Mouse (Mus musculus) limb, embryonic 13.5 days (tissue): Measurements from ENCODE around the gene Nfyb. TPM values are rescaled to one million over a fixed set of nuclear protein-coding genes. Genes with fewer than 3 reads are reported as not detected.

Experiments used
- ATAC-seq: fragments of 200-750 bp; cut with Nextera tagmentation; 2 replicates; pipeline ENCODE4 v1.8.0; 2017; ENCODE audit warnings: low read depth, moderate number of reproducible peaks, moderate TSS enrichment; ENCODE audit not compliant: low FRiP score
- H3K27ac ChIP-seq: fragments of 300-500 bp; sonication (generic); 2 replicates; pipeline ENCODE4 v1.5.1; 2015; ENCODE audit warnings: inconsistent platforms, mild to moderate bottlenecking, moderate library complexity
- H3K27me3 ChIP-seq: fragments of 300-500 bp; sonication (generic); 2 replicates; pipeline ENCODE4 v1.6.1; 2015; ENCODE audit warnings: mild to moderate bottlenecking, inconsistent platforms
- H3K36me3 ChIP-seq: fragments of 300-500 bp; sonication (generic); 2 replicates; pipeline ENCODE4 v1.6.1; 2015; ENCODE audit warnings: inconsistent platforms, mild to moderate bottlenecking, moderate library complexity
- H3K4me1 ChIP-seq: fragments of 300-500 bp; sonication (generic); 2 replicates; pipeline ENCODE4 v1.6.1; 2015; ENCODE audit warnings: inconsistent platforms
- H3K4me2 ChIP-seq: fragments of 300-500 bp; sonication (generic); replicated peaks from 2 replicates; pipeline ENCODE4 v1.6.1; 2015; ENCODE audit warnings: inconsistent platforms, mild to moderate bottlenecking, moderate library complexity
- H3K4me3 ChIP-seq: fragments of 300-500 bp; sonication (generic); 2 replicates; pipeline ENCODE4 v1.5.1; 2015; ENCODE audit warnings: moderate library complexity, mild to moderate bottlenecking, inconsistent platforms
- H3K9ac ChIP-seq: fragments of 300-500 bp; sonication (generic); 2 replicates; pipeline ENCODE4 v1.6.1; 2015; ENCODE audit warnings: mild to moderate bottlenecking, inconsistent platforms
- H3K9me3 ChIP-seq: fragments of 300-500 bp; sonication (generic); 2 replicates; pipeline ENCODE4 v1.6.1; 2016; ENCODE audit warnings: inconsistent platforms
- WGBS: fragments of 180-500 bp; shearing (Covaris S2); methylation state at CpG from one replicate; pipeline ENCODE4 v1.1.7; 2015; 5-methylcytosine and 5-hydroxymethylcytosine counted together
- polyA plus RNA-seq: library from polyadenylated mRNA; unstranded; fragments of >200 nt; fragmentation: Nextera tagmentation; extraction: Ambion mirVana; gene quantifications from 2 replicates; pipeline ENCODE4 v1.2.1, GENCODE M21; 2015

Nfyb gene
- polyA plus RNA-seq, 1 experiment from 2014 or later, result 53.4 TPM

DNA sequence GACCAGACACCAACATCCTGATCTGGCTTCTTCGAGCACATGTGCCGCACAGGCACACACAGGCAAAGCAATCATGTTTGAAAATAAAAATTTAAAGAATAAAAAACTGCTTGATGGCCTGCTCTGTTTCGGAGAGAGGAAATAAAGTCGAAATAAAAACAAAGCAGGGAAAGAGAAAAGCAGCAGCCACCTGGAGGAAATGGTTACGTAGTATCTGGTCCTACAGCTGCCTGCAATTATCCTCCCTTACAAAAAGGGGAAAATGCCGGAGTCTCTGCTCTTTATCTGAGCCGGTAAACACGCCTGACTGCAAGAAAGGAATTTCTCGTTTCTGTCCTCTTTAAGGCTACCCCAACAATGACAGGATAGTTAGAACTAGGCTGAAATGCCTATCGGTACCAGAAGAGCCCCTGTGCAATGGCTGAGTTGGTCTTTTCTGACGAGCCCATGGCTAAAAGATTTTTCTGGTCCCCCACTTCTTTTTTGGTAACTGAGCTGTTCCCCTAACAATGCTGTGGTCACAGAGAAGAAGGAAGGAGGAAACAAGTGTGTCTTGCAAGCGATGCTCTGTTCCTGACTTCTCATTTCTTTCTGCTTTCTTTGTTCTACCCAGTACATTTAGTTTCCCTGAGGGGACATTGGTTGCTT, 32.7 kb upstream of the Nfyb start:
- no peak overlapping the region for H3K4me3 ChIP-seq
- peak overlapping the region; percentile 14; the same call in 1 of the 2 replicates for H3K4me2 ChIP-seq
- WGBS, result 33% methylated on average over 12 of the region's 12 CpGs
- ATAC-seq, result peak; percentile 48; the same call in 1 of the 2 replicates
- peaks cover 19% of the 10 kb centered on the region for H3K4me1 ChIP-seq
- H3K9me3 ChIP-seq, result no peaks in the 10 kb centered on the region
- H3K27me3 ChIP-seq, result no peaks in the 10 kb centered on the region
- H3K36me3 ChIP-seq, result no peaks in the 10 kb centered on the region
- H3K27ac ChIP-seq, result peak overlapping the region; percentile 58
- H3K9ac ChIP-seq, result no peak overlapping the region; the same call in 1 of the 2 replicates

DNA sequence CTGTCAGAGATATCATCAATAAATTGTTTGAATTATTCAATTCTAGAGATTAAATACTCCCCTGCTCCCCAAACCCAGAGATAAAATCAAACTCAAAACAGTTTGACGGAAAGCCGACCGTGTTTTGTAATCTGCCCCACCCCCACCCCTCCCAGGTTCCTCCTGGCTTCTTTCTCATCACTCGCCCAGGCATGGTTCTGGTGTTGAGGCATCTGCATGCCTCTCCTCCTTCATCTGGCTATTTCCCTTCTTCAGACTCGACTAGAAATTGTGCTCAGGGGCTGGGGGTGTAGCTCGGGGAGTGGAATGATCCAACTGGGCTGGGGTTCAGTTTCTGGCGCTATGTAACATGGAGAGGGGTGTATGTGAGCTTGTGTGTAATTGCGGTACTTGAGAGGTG, 31.8 kb upstream of the Nfyb start:
- no peaks in the 10 kb centered on the region for H3K27me3 ChIP-seq
- no peak overlapping the region for H3K4me3 ChIP-seq
- no peaks in the 10 kb centered on the region for H3K36me3 ChIP-seq
- WGBS, result 49% methylated on average over 8 of the region's 8 CpGs
- ATAC-seq, result no peak
- H3K9me3 ChIP-seq, result no peaks in the 10 kb centered on the region
- peak overlapping the region; percentile 46 for H3K4me2 ChIP-seq
- H3K27ac ChIP-seq, result peak overlapping the region; percentile 58; the same call in 1 of the 2 replicates
- peaks cover 19% of the 10 kb centered on the region for H3K4me1 ChIP-seq
- no peak overlapping the region for H3K9ac ChIP-seq

GRCm38 (mm10) chr10:82795071-82795731, 31.3 kb upstream of the Nfyb start:
- H3K4me3 ChIP-seq, result no peak overlapping the region

DNA sequence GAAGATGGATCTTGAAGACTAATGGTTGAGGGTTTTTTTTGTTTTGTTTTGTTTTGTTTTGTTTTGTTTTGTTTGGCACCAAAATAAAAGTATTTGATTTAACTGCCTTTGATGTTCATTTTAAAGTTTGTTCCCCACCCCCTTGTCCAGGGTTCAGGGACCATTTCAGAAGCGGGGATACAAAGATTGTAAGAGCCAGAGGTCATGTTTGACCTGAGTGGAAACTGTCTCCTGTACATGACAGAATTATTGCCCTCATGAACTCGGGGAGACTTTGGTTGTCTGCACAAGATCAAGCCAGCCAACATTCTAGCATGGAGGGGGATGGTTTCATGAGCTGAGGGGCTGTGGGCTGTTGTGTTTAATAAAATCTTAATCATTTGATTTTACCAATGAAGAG, 28.4 kb upstream of the Nfyb start:
- no peak overlapping the region for H3K4me3 ChIP-seq
- 54% methylated on average over 2 of the region's 2 CpGs for WGBS

More at GRCm38 (mm10) chr10:82795071-82795731, 31.3 kb upstream of the Nfyb start:
- Histone ChIP-seq H3K27ac (peak overlapping the region; percentile 3; the same call in 1 of the 2 replicates), H3K36me3 (no peaks in the 10 kb centered on the region), H3K9me3 (no peaks in the 10 kb centered on the region), H3K4me2 (peak overlapping the region; percentile 46), H3K4me1 (peaks cover 19% of the 10 kb centered on the region), H3K9ac (no peak overlapping the region), H3K27me3 (no peaks in the 10 kb centered on the region)
- ATAC-seq, result peak; percentile 46
- WGBS, result 40% methylated on average over 15 of the region's 15 CpGs

DNA sequence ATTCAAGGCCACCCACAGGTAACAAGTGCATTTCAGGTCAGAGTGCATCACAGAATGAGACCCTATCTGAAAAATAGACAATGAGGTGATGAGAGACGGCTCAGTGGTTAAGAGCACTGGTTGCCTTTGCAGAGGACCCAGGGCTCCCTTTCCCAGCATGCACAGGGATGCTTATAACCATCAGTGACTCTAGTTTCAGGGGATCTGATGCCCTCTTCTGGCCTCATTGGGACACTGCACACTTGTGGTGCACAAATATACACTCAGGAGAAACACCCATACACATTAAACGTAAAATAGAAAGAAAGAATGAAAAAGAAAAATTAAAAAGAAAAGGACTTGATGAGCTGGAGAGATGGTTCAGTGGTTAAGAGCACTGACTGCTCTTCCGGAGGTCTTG, 27.8 kb upstream of the Nfyb start:
- Histone ChIP-seq H3K27ac (no peak overlapping the region), H3K4me2 (no peak overlapping the region), H3K9me3 (no peaks in the 10 kb centered on the region), H3K4me1 (peaks cover 17% of the 10 kb centered on the region), H3K9ac (no peak overlapping the region), H3K27me3 (no peaks in the 10 kb centered on the region), H3K4me3 (no peak overlapping the region), H3K36me3 (no peaks in the 10 kb centered on the region)
- 86% methylated on average over 3 of the region's 3 CpGs for WGBS
- no peak for ATAC-seq

More for the DNA sequence above, 28.4 kb upstream of the Nfyb start:
- H3K27ac ChIP-seq, result no peak overlapping the region
- H3K9me3 ChIP-seq, result no peaks in the 10 kb centered on the region
- no peaks in the 10 kb centered on the region for H3K36me3 ChIP-seq
- no peak for ATAC-seq
- peaks cover 19% of the 10 kb centered on the region for H3K4me1 ChIP-seq
- no peak overlapping the region for H3K9ac ChIP-seq
- no peaks in the 10 kb centered on the region for H3K27me3 ChIP-seq
- H3K4me2 ChIP-seq, result no peak overlapping the region

DNA sequence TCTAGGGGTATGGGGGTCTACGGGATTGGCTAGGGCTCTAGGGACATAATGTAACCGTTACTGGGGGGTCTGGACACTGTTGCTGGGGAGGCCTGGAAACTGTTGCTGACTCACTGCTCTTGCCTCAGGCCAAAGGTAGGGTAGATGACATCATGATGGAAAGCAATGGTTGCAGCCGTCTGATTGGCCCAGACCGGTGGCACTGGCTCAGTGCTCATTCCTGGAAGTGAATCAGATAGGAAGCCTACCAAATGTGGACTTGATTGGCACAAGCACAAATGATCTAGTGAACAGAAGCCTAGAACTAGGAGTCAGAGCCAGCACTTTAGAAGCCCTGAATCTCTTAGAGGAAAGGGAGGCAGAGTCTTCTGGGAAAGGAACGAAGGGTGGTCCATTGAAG, 26.6 kb upstream of the Nfyb start:
- WGBS, result 89% methylated on average over 5 of the region's 5 CpGs
- no peak for ATAC-seq
- Histone ChIP-seq H3K9me3 (no peaks in the 10 kb centered on the region), H3K27ac (no peak overlapping the region), H3K4me1 (peaks cover 6% of the 10 kb centered on the region), H3K9ac (no peak overlapping the region), H3K4me3 (no peak overlapping the region), H3K36me3 (no peaks in the 10 kb centered on the region), H3K4me2 (no peak overlapping the region), H3K27me3 (no peaks in the 10 kb centered on the region)

DNA sequence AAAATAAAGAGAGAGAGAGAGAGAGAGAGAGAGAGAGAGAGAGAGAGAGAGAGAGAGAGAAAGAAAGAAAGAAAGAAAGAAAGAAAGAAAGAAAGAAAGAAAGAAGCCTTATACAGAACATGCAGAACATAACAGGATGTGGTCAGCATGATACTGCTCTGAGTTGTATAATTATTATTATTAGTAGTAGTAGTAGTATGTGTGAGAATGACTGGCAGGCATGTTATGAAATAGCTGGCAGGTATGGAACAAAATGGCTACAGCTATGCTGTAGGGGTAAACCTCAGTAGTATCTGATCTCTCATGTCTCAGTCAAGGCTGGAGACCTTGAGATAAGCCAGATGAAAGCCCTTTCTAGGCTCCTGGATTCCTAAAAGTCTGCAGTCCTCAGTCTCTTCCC, 25.2 kb upstream of the Nfyb start:
- no peak overlapping the region for H3K4me2 ChIP-seq
- H3K4me3 ChIP-seq, result no peak overlapping the region
- no peaks in the 10 kb centered on the region for H3K36me3 ChIP-seq
- ATAC-seq, result no peak
- H3K27me3 ChIP-seq, result no peaks in the 10 kb centered on the region
- H3K9me3 ChIP-seq, result no peaks in the 10 kb centered on the region
- H3K9ac ChIP-seq, result no peak overlapping the region
- H3K27ac ChIP-seq, result no peak overlapping the region
- H3K4me1 ChIP-seq, result no peaks in the 10 kb centered on the region

- Histone ChIP-seq H3K4me1 (peaks cover 7% of the 10 kb centered on the region), H3K27ac (no peak overlapping the region), H3K27me3 (no peaks in the 10 kb centered on the region), H3K36me3 (no peaks in the 10 kb centered on the region), H3K9ac (no peak overlapping the region), H3K4me3 (no peak overlapping the region), H3K9me3 (no peaks in the 10 kb centered on the region), H3K4me2 (no peak overlapping the region)
- WGBS, result 29% methylated on average over 2 of the region's 2 CpGs
- no peak for ATAC-seq
These were observed 18.5 kb upstream of the Nfyb start for GRCm38 (mm10) chr10:82782472-82782871.

- Histone ChIP-seq H3K4me2 (no peak overlapping the region), H3K9ac (no peak overlapping the region), H3K27me3 (no peaks in the 10 kb centered on the region), H3K4me1 (peaks cover 8% of the 10 kb centered on the region), H3K36me3 (no peaks in the 10 kb centered on the region), H3K4me3 (no peak overlapping the region), H3K9me3 (no peaks in the 10 kb centered on the region), H3K27ac (no peak overlapping the region)
- no peak for ATAC-seq
These were observed 16.9 kb upstream of the Nfyb start for GRCm38 (mm10) chr10:82780816-82781215.

GRCm38 (mm10) chr10:82780322-82780721, 16.4 kb upstream of the Nfyb start:
- WGBS, result 97% methylated on average over 3 of the region's 3 CpGs
- peaks cover 8% of the 10 kb centered on the region for H3K4me1 ChIP-seq
- no peak for ATAC-seq

DNA sequence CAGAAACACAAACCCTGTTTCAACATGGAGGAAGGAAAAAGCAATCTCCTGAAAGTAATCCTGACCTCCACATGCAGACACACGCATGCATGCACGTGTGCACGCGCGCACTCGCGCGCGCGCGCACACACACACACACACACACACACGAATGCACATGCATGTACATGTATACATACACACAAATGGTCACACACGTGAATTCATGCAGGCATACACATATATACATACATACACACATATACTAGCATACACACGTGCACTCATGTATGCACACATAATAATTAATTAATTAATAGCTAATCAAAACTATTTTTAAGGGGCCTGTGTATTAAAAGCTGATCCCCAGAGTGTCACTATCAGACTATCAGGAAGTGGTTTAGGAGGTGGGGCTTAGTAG, 15.9 kb upstream of the Nfyb start:
- H3K9me3 ChIP-seq, result no peaks in the 10 kb centered on the region
- H3K9ac ChIP-seq, result no peak overlapping the region
- H3K27me3 ChIP-seq, result no peaks in the 10 kb centered on the region
- ATAC-seq, result no peak
- 98% methylated on average over 14 of the region's 14 CpGs for WGBS
- peaks cover 8% of the 10 kb centered on the region for H3K4me1 ChIP-seq
- no peak overlapping the region for H3K4me3 ChIP-seq
- H3K27ac ChIP-seq, result no peak overlapping the region
- H3K36me3 ChIP-seq, result no peaks in the 10 kb centered on the region
- no peak overlapping the region for H3K4me2 ChIP-seq

More at GRCm38 (mm10) chr10:82780322-82780721, 16.4 kb upstream of the Nfyb start:
- Histone ChIP-seq H3K9me3 (no peaks in the 10 kb centered on the region), H3K9ac (no peak overlapping the region), H3K27ac (no peak overlapping the region), H3K36me3 (no peaks in the 10 kb centered on the region), H3K4me3 (no peak overlapping the region), H3K27me3 (no peaks in the 10 kb centered on the region), H3K4me2 (no peak overlapping the region)

- WGBS, result 79% methylated on average over 8 of the region's 8 CpGs
- H3K27ac ChIP-seq, result no peak overlapping the region
- H3K36me3 ChIP-seq, result no peaks in the 10 kb centered on the region
These were observed 15.0 kb upstream of the Nfyb start for GRCm38 (mm10) chr10:82778791-82779549.

More at GRCm38 (mm10) chr10:82778791-82779549, 15.0 kb upstream of the Nfyb start:
- no peaks in the 10 kb centered on the region for H3K27me3 ChIP-seq
- ATAC-seq, result no peak
- H3K9ac ChIP-seq, result no peak overlapping the region
- H3K4me1 ChIP-seq, result peaks cover 8% of the 10 kb centered on the region
- no peak overlapping the region for H3K4me2 ChIP-seq
- H3K9me3 ChIP-seq, result no peaks in the 10 kb centered on the region
- H3K4me3 ChIP-seq, result no peak overlapping the region
